Mouse (Mus musculus) G1E (cell line): ENCODE measurements at regions not wholly inside any gene's neighbourhood (a gene's known extent, or its start where the extent isn't known, plus 50 kb on each side); places are given as distances from the start of the nearest gene placed in this dataset.

Source experiments
- CTCF ChIP-seq: IDR thresholded peaks from 2 replicates; pipeline ENCODE4 v1.5.1; 2012; ENCODE audit warnings: low read depth, low read length, inconsistent platforms, mixed read lengths
- GATA1 ChIP-seq: IDR thresholded peaks from 2 replicates; pipeline ENCODE4 v1.6.1; 2012; ENCODE audit warnings: borderline replicate concordance, low read length, inconsistent platforms, mixed read lengths
- GATA2 ChIP-seq: IDR thresholded peaks from 2 replicates; pipeline ENCODE4 v1.6.1; 2012; ENCODE audit warnings: low read depth, low read length, inconsistent platforms, borderline replicate concordance

DNA sequence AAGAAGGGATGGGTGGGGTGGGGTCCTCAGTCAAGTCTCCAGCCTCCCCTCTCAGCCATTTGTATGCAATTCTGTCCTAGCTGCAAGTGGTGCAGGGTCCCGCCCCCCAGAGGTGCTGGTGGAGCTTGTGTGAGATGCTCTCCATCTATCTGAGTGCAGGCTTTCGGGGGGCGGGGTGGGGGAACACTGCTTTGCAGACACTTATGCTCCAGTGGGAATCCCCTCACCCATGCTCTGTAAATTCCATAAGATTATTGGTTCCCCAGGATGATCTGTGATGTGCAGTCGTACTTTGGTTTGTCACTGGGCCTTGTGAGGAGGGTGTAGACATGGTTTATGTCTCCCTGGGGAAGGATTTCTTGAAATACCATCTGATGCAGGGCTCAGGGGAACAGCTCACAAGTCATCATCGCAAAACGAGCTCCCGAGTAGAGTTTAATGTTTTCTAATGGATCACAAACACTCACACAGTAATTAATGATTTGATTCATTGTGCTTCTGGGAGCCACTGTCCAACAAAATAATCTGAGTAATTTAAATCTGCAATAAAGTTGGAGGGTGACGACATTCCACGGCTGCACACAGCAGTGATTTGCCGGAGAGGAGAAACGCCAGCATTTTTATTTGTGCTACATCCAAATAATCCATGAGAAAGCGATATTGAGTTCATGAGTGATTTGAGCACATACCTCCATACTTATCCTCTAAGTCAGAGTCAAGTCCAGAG is 540.3 kb upstream of the Hs6st1 start:
- TF ChIP-seq CTCF, result no peak
- TF ChIP-seq GATA1, result no peak
- no peak for TF ChIP-seq GATA2
